Mouse (Mus musculus): Measurements from ENCODE around the gene Fgfr2. TPM values are rescaled to one million over a fixed set of nuclear protein-coding genes. Genes with fewer than 3 reads are reported as not detected.

The Fgfr2 gene
- polyA plus RNA-seq, 1 experiment from 2014 or later, result 11.2 TPM

DNA sequence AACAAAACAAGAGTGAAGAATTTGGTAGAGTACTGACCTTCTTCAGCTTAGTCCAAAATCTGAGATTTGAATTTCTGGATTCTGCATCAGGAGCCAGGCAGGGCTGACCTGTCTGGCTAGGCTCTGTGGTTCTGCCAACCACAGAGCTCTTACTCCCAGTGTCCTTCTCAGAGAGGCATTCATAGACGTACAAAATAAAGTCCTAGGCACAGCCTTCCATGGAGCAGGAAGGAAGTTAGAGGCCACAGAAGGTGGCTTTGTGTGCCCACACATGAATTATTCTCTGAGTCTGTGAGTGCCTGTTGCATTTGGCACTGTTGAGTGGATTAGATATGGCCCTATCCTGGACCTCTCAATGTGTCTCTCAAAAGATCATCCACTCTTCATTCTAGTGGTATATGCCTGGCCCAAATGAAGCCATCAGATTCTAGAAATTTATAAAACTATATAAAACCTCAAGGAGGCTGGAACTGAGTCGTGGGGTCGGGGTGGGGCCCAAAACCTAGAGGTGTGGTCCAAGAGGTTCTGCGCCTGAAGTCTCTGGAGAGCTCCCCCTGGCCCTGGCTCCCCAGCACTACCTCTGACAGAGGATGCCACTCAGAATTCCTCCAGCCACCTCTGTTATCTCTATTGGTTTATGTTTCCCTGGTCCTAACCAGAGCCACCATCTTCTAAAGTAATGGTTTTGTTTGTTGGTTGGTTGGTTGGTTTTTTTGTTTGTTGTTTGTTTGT is 234.5 kb downstream of the Fgfr2 start:
- 47% methylated on average over 4 of the region's 4 CpGs for WGBS (ENCODE audit: insufficient replicate concordance)
- Histone ChIP-seq H3K27me3 (ENCODE audit: insufficient read depth, low read length) (no peaks in the 10 kb centered on the region), H3K27ac (ENCODE audit: low read depth) (no peak overlapping the region), H3K36me3 (replicated peaks; ENCODE audit: insufficient read depth, low read length) (peaks cover 10% of the 10 kb centered on the region), H3K9me3 (ENCODE audit: low read length) (no peaks in the 10 kb centered on the region), H3K9ac (replicated peaks) (no peak overlapping the region), H3K4me2 (ENCODE audit: low read depth, low read length) (no peak overlapping the region), H3K4me1 (ENCODE audit: insufficient read depth) (peaks cover 14% of the 10 kb centered on the region), H3K4me3 (ENCODE audit: low read depth, low read length) (no peak overlapping the region)
- DNase-seq, result no peak
- no peak for TF ChIP-seq CTCF (IDR thresholded peaks at IDR 0.05; ENCODE audit: low read depth)
- TF ChIP-seq EP300 (IDR thresholded peaks at IDR 0.05; ENCODE audit: low read depth), result no peak
- no peak for ATAC-seq

DNA sequence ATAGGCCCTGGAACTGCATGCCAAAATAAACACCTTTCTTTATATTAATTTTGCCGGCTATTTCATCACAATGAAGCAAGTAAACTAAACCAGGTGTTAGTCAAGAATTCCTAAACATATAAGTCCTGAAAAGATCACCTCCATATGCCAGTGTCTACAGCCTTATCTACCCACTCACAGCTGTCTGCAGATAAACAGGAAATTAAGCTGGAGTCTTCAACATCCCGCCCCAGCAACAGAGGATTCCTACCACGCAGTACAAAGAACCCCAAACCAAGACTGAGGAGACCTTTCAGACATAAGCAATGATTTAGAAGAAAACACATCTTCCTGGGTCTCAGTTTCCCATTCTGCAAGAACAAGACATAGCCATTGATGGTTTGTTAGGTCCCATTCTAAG is 235.1 kb downstream of the Fgfr2 start:
- Histone ChIP-seq H3K36me3 (replicated peaks; ENCODE audit: insufficient read depth, low read length) (peaks cover 17% of the 10 kb centered on the region), H3K4me2 (ENCODE audit: low read depth, low read length) (no peak overlapping the region), H3K9ac (replicated peaks) (no peak overlapping the region), H3K27ac (ENCODE audit: low read depth) (no peak overlapping the region), H3K27me3 (ENCODE audit: insufficient read depth, low read length) (no peaks in the 10 kb centered on the region), H3K4me1 (ENCODE audit: insufficient read depth) (peaks cover 14% of the 10 kb centered on the region), H3K9me3 (ENCODE audit: low read length) (no peaks in the 10 kb centered on the region), H3K4me3 (ENCODE audit: low read depth, low read length) (no peak overlapping the region)
- 48% methylated on average over 3 of the region's 3 CpGs for WGBS (ENCODE audit: insufficient replicate concordance)
- DNase-seq (no peak), ATAC-seq (no peak)
- no peak for TF ChIP-seq CTCF (IDR thresholded peaks at IDR 0.05; ENCODE audit: low read depth)
- TF ChIP-seq EP300 (IDR thresholded peaks at IDR 0.05; ENCODE audit: low read depth), result no peak

- DNase-seq, result no peak
- TF ChIP-seq CTCF (IDR thresholded peaks at IDR 0.05; ENCODE audit: low read depth) (no peak), EP300 (IDR thresholded peaks at IDR 0.05; ENCODE audit: low read depth) (no peak)
- Histone ChIP-seq H3K27me3 (ENCODE audit: insufficient read depth, low read length) (no peaks in the 10 kb centered on the region), H3K27ac (ENCODE audit: low read depth) (peak overlapping the region; percentile 58), H3K9ac (replicated peaks) (no peak overlapping the region), H3K9me3 (ENCODE audit: low read length) (no peaks in the 10 kb centered on the region), H3K4me3 (ENCODE audit: low read depth, low read length) (no peak overlapping the region), H3K36me3 (replicated peaks; ENCODE audit: insufficient read depth, low read length) (peaks cover 23% of the 10 kb centered on the region), H3K4me1 (ENCODE audit: insufficient read depth) (peaks cover 14% of the 10 kb centered on the region), H3K4me2 (ENCODE audit: low read depth, low read length) (no peak overlapping the region)
- peak; percentile 62; the same call in 1 of the 2 replicates for ATAC-seq
- 60% methylated on average over 7 of the region's 7 CpGs for WGBS (ENCODE audit: insufficient replicate concordance)
These were observed 235.9 kb downstream of the Fgfr2 start for GRCm38 (mm10) chr7:132887019-132887804.

GRCm38 (mm10) chr7:132884031-132884430 is 239.1 kb downstream of the Fgfr2 start:
- Histone ChIP-seq H3K27me3 (ENCODE audit: insufficient read depth, low read length) (no peaks in the 10 kb centered on the region), H3K4me1 (ENCODE audit: insufficient read depth) (peaks cover 14% of the 10 kb centered on the region), H3K27ac (ENCODE audit: low read depth) (no peak overlapping the region), H3K9ac (replicated peaks) (no peak overlapping the region), H3K36me3 (replicated peaks; ENCODE audit: insufficient read depth, low read length) (peaks cover 47% of the 10 kb centered on the region), H3K9me3 (ENCODE audit: low read length) (no peaks in the 10 kb centered on the region), H3K4me2 (ENCODE audit: low read depth, low read length) (no peak overlapping the region), H3K4me3 (ENCODE audit: low read depth, low read length) (no peak overlapping the region)
- TF ChIP-seq EP300 (IDR thresholded peaks at IDR 0.05; ENCODE audit: low read depth) (no peak), CTCF (IDR thresholded peaks at IDR 0.05; ENCODE audit: low read depth) (peak; percentile 23; the same call in 1 of the 2 replicates)
- DNase-seq (no peak), ATAC-seq (no peak)
- 87% methylated on average over 7 of the region's 7 CpGs for WGBS (ENCODE audit: insufficient replicate concordance)

- ATAC-seq (no peak), DNase-seq (no peak)
- WGBS (ENCODE audit: insufficient replicate concordance), result 64% methylated on average over 2 of the region's 2 CpGs
- H3K4me3 ChIP-seq (ENCODE audit: low read depth, low read length), result no peak overlapping the region
- no peak overlapping the region for H3K27ac ChIP-seq (ENCODE audit: low read depth)
- TF ChIP-seq EP300 (IDR thresholded peaks at IDR 0.05; ENCODE audit: low read depth) (no peak), CTCF (IDR thresholded peaks at IDR 0.05; ENCODE audit: low read depth) (peak; percentile 54)
- H3K36me3 ChIP-seq (replicated peaks; ENCODE audit: insufficient read depth, low read length), result peaks cover 62% of the 10 kb centered on the region
- H3K4me1 ChIP-seq (ENCODE audit: insufficient read depth), result peaks cover 3% of the 10 kb centered on the region; the same call in 1 of the 2 replicates
- no peaks in the 10 kb centered on the region for H3K9me3 ChIP-seq (ENCODE audit: low read length)
- no peaks in the 10 kb centered on the region for H3K27me3 ChIP-seq (ENCODE audit: insufficient read depth, low read length)
- no peak overlapping the region for H3K4me2 ChIP-seq (ENCODE audit: low read depth, low read length)
- no peak overlapping the region for H3K9ac ChIP-seq (replicated peaks)
These were observed 240.8 kb downstream of the Fgfr2 start for GRCm38 (mm10) chr7:132882343-132882742.

GRCm38 (mm10) chr7:132880276-132880675 is 242.9 kb downstream of the Fgfr2 start:
- Histone ChIP-seq H3K36me3 (replicated peaks; ENCODE audit: insufficient read depth, low read length) (peaks cover 82% of the 10 kb centered on the region), H3K4me3 (ENCODE audit: low read depth, low read length) (no peak overlapping the region), H3K9me3 (ENCODE audit: low read length) (no peaks in the 10 kb centered on the region), H3K27ac (ENCODE audit: low read depth) (no peak overlapping the region), H3K27me3 (ENCODE audit: insufficient read depth, low read length) (no peaks in the 10 kb centered on the region), H3K4me2 (ENCODE audit: low read depth, low read length) (no peak overlapping the region), H3K4me1 (ENCODE audit: insufficient read depth) (no peaks in the 10 kb centered on the region), H3K9ac (replicated peaks) (no peak overlapping the region)
- no peak for ATAC-seq
- DNase-seq, result no peak
- WGBS (ENCODE audit: insufficient replicate concordance), result 74% methylated on average over 1 of the region's 1 CpGs
- TF ChIP-seq CTCF (IDR thresholded peaks at IDR 0.05; ENCODE audit: low read depth) (no peak), EP300 (IDR thresholded peaks at IDR 0.05; ENCODE audit: low read depth) (no peak)

Measured in liver, postnatal 0 days (tissue).